Mouse (Mus musculus): Measurements from ENCODE around the gene Cacna1a. TPM values are rescaled to one million over a fixed set of nuclear protein-coding genes. Genes with fewer than 3 reads are reported as not detected.

Cacna1a gene
- polyA plus RNA-seq, 1 experiment from 2014 or later = 6.0 TPM

DNA sequence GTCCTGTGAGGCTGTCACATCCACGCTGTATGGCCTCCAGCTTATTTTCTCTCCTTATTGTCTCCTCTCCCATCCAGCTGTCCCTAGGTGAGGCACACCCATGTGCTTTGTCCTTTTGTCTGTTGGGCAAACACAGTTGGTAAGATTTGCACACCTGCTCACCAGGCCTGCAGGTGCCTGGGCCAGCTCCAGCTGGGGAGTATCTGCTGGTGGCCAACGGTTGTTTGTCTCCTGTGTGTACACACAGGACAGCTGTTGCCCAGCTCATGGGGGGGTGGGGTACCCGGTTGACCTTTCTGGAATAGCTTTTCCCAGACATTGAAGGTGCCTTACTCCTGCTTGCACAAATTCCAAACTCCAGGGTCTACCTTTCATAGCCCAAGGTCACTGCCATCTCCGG lies 37.3 kb upstream of the Cacna1a start:
- H3K9me3 ChIP-seq (replicated peaks; ENCODE audit: control insufficient read depth, low read length) = no peaks in the 10 kb centered on the region
- no peak overlapping the region for H3K4me3 ChIP-seq (ENCODE audit: low read depth, low read length)
- no peak for ATAC-seq (replicated peaks; ENCODE audit: insufficient number of reproducible peaks, low FRiP score, low TSS enrichment, low read depth)
- no peak overlapping the region for H3K27ac ChIP-seq (replicated peaks; ENCODE audit: low read depth, low read length)
- no peaks in the 10 kb centered on the region for H3K36me3 ChIP-seq (replicated peaks; ENCODE audit: control insufficient read depth, insufficient read depth, low read depth, low read length)
- H3K4me1 ChIP-seq (ENCODE audit: control insufficient read depth, insufficient read depth, low read length) = no peaks in the 10 kb centered on the region
- H3K27me3 ChIP-seq (ENCODE audit: control insufficient read depth, insufficient read depth, low read length) = no peaks in the 10 kb centered on the region
- H3K9ac ChIP-seq (replicated peaks; ENCODE audit: low read length) = no peak overlapping the region
- DNase-seq (ENCODE audit: low spot score) = no peak
- no peak overlapping the region for H3K4me2 ChIP-seq (ENCODE audit: low read depth, low read length)
- 71% methylated on average over 4 of the region's 4 CpGs for WGBS

DNA sequence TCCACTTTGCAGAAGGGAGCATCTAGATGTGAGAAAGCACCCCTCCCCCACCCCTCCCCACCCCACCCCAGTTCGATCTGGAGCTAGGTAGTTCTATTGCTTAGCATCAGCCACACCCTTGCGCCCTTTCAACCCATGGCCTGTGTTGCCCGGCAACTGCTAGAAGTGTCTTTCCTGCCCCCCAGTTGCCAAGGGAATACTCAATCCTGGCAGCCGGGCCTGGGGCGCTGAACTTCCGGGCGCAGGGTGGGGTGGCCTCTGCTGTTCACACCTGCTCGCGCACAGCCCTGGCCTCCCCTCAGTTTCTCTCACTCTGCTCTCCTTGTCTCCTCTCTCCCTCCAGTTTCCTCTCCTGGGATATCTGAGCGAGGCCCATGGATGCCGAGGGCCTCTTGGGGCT lies 31.8 kb upstream of the Cacna1a start:
- Histone ChIP-seq H3K4me2 (ENCODE audit: low read depth, low read length) (no peak overlapping the region), H3K4me1 (ENCODE audit: control insufficient read depth, insufficient read depth, low read length) (no peaks in the 10 kb centered on the region), H3K27ac (replicated peaks; ENCODE audit: low read depth, low read length) (no peak overlapping the region), H3K9ac (replicated peaks; ENCODE audit: low read length) (no peak overlapping the region), H3K27me3 (ENCODE audit: control insufficient read depth, insufficient read depth, low read length) (no peaks in the 10 kb centered on the region), H3K4me3 (ENCODE audit: low read depth, low read length) (no peak overlapping the region), H3K36me3 (replicated peaks; ENCODE audit: control insufficient read depth, insufficient read depth, low read depth, low read length) (no peaks in the 10 kb centered on the region), H3K9me3 (replicated peaks; ENCODE audit: control insufficient read depth, low read length) (no peaks in the 10 kb centered on the region)
- no peak for ATAC-seq (replicated peaks; ENCODE audit: insufficient number of reproducible peaks, low FRiP score, low TSS enrichment, low read depth)
- 75% methylated on average over 10 of the region's 11 CpGs for WGBS
- DNase-seq (ENCODE audit: low spot score) = no peak

DNA sequence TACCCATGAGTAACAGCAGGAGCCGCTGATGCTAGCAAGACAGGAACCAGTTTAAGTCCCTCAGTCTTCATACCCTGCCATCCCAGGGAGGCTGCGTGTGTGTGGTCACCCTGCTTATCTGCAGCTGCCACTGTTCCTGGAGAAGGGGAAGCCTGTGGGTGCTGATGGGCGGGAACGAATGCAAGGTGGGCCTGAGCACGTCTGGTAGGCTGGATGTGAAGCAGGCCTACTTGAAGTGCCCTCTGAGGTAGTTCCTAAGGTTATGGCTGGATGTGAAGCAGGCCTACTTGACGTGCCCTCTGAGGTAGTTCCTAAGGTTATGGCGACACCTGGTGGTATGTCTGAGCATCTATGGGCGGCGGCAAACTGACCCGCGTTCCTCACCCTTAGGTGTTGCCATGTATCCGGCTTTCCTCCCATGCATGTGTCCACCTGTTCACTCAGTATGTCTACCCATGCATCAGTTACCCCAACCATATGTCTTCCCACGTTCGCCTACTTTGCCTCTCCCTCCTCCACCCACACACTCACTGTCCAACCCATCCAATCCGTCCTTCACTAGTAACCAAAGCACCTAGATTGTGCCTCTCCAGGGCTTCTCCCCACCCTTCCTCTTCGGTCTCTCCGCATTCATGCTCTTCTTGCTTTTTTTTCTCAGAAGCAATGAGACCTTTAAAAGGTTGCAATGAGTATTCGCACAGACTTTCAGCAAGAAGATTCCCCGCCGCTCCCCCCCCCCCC lies 30.4 kb upstream of the Cacna1a start:
- Histone ChIP-seq H3K36me3 (replicated peaks; ENCODE audit: control insufficient read depth, insufficient read depth, low read depth, low read length) (no peaks in the 10 kb centered on the region), H3K9ac (replicated peaks; ENCODE audit: low read length) (no peak overlapping the region), H3K9me3 (replicated peaks; ENCODE audit: control insufficient read depth, low read length) (no peaks in the 10 kb centered on the region), H3K4me1 (ENCODE audit: control insufficient read depth, insufficient read depth, low read length) (no peaks in the 10 kb centered on the region), H3K4me3 (ENCODE audit: low read depth, low read length) (no peak overlapping the region), H3K27ac (replicated peaks; ENCODE audit: low read depth, low read length) (no peak overlapping the region), H3K27me3 (ENCODE audit: control insufficient read depth, insufficient read depth, low read length) (no peaks in the 10 kb centered on the region), H3K4me2 (ENCODE audit: low read depth, low read length) (no peak overlapping the region)
- ATAC-seq (replicated peaks; ENCODE audit: insufficient number of reproducible peaks, low FRiP score, low TSS enrichment, low read depth) = peak; percentile 79
- WGBS = 25% methylated on average over 20 of the region's 20 CpGs
- peak; percentile 86 for DNase-seq (ENCODE audit: low spot score)

DNA sequence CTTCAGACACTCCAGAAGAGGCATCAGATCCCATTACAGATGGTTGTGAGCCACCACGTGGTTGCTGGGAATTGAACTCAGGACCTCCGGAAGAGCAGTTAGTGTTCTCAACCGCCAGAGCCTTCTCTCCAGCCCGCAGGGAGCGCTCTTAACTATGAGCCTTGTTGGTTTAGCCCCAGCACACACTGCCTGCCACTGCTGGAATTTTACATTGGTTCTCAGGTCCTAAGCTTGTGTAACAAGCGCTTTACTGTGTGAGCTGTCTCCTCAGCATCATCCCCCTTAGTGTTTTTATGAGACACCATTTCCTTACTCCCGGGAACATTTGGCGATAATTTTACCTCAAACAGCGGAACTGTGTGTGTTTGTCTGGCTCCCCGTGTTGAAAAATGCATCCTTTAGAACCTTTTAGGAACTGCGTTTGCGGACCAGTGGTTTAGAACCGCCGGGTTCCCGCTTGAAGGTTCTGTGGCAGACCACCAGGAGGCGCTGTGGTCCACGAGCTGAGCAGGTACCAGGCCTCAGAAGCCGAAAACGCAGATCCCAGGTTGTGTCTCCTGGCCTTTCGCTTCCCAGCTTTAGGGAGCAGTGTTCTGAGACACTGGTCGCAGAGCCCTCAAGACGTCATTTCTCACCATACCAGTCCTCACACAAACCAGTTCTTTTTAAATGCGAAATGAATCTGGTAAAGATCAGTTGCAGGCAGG lies 24.7 kb upstream of the Cacna1a start:
- 12% methylated on average over 23 of the region's 23 CpGs for WGBS

DNA sequence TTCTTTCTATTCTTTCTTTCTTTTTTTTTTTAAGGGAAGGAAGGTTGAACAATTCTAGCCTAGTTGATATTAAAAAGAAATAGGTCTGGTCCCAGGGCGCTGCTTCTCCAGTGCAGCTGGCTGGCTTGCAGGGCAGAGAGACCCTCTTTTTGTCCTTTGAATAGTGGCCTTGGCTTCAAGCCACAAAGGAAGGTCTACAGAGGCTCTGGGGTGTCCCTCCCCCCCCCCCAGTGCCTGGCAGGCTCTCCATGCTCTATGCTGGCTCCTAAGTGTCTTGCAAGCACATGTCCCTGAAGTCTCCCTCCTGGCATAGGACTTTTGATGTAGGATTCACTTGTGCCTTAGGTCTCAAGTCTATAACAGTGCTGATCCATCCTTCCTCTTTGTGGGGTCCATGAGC lies 23.0 kb upstream of the Cacna1a start:
- no peaks in the 10 kb centered on the region for H3K4me1 ChIP-seq (ENCODE audit: control insufficient read depth, insufficient read depth, low read length)
- no peak overlapping the region for H3K27ac ChIP-seq (replicated peaks; ENCODE audit: low read depth, low read length)
- H3K9ac ChIP-seq (replicated peaks; ENCODE audit: low read length) = no peak overlapping the region
- DNase-seq (ENCODE audit: low spot score) (no peak), ATAC-seq (replicated peaks; ENCODE audit: insufficient number of reproducible peaks, low FRiP score, low TSS enrichment, low read depth) (no peak)
- H3K4me3 ChIP-seq (ENCODE audit: low read depth, low read length) = no peak overlapping the region
- H3K4me2 ChIP-seq (ENCODE audit: low read depth, low read length) = no peak overlapping the region
- H3K27me3 ChIP-seq (ENCODE audit: control insufficient read depth, insufficient read depth, low read length) = no peaks in the 10 kb centered on the region
- H3K9me3 ChIP-seq (replicated peaks; ENCODE audit: control insufficient read depth, low read length) = no peaks in the 10 kb centered on the region
- no peaks in the 10 kb centered on the region for H3K36me3 ChIP-seq (replicated peaks; ENCODE audit: control insufficient read depth, insufficient read depth, low read depth, low read length)
- 92% methylated on average over 1 of the region's 1 CpGs for WGBS

More for the DNA sequence above, 24.7 kb upstream of the Cacna1a start:
- DNase-seq (ENCODE audit: low spot score) = peak; percentile 81
- no peaks in the 10 kb centered on the region for H3K9me3 ChIP-seq (replicated peaks; ENCODE audit: control insufficient read depth, low read length)
- no peak overlapping the region for H3K27ac ChIP-seq (replicated peaks; ENCODE audit: low read depth, low read length)
- H3K4me3 ChIP-seq (ENCODE audit: low read depth, low read length) = no peak overlapping the region
- no peaks in the 10 kb centered on the region for H3K36me3 ChIP-seq (replicated peaks; ENCODE audit: control insufficient read depth, insufficient read depth, low read depth, low read length)
- H3K4me1 ChIP-seq (ENCODE audit: control insufficient read depth, insufficient read depth, low read length) = no peaks in the 10 kb centered on the region
- H3K9ac ChIP-seq (replicated peaks; ENCODE audit: low read length) = no peak overlapping the region
- no peak overlapping the region for H3K4me2 ChIP-seq (ENCODE audit: low read depth, low read length)
- no peaks in the 10 kb centered on the region for H3K27me3 ChIP-seq (ENCODE audit: control insufficient read depth, insufficient read depth, low read length)
- ATAC-seq (replicated peaks; ENCODE audit: insufficient number of reproducible peaks, low FRiP score, low TSS enrichment, low read depth) = no peak

DNA sequence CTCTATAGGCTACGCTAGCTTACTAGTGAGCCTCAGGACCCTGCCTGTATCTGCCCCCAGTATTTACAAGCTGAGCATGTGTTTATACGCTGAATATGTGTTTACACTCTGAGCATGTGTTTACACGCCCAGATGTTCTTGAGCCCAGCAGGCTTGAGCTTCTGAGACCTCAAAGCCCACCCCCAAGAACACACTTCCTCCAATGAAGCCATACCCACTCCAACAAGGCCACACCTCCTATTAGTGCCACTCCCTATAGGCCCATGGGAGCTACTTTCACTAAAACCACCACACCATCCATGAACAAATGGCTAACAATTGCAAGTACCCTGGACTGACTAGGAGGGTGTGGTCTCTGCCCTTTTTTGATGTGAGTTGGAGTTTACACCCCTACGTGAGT lies 17.3 kb upstream of the Cacna1a start:
- H3K27ac ChIP-seq (replicated peaks; ENCODE audit: low read depth, low read length) = no peak overlapping the region
- no peak overlapping the region for H3K4me2 ChIP-seq (ENCODE audit: low read depth, low read length)
- no peaks in the 10 kb centered on the region for H3K9me3 ChIP-seq (replicated peaks; ENCODE audit: control insufficient read depth, low read length)
- H3K27me3 ChIP-seq (ENCODE audit: control insufficient read depth, insufficient read depth, low read length) = no peaks in the 10 kb centered on the region
- DNase-seq (ENCODE audit: low spot score) (no peak), ATAC-seq (replicated peaks; ENCODE audit: insufficient number of reproducible peaks, low FRiP score, low TSS enrichment, low read depth) (no peak)
- 73% methylated on average over 4 of the region's 4 CpGs for WGBS
- no peaks in the 10 kb centered on the region for H3K36me3 ChIP-seq (replicated peaks; ENCODE audit: control insufficient read depth, insufficient read depth, low read depth, low read length)
- no peak overlapping the region for H3K9ac ChIP-seq (replicated peaks; ENCODE audit: low read length)
- no peaks in the 10 kb centered on the region for H3K4me1 ChIP-seq (ENCODE audit: control insufficient read depth, insufficient read depth, low read length)
- H3K4me3 ChIP-seq (ENCODE audit: low read depth, low read length) = no peak overlapping the region

DNA sequence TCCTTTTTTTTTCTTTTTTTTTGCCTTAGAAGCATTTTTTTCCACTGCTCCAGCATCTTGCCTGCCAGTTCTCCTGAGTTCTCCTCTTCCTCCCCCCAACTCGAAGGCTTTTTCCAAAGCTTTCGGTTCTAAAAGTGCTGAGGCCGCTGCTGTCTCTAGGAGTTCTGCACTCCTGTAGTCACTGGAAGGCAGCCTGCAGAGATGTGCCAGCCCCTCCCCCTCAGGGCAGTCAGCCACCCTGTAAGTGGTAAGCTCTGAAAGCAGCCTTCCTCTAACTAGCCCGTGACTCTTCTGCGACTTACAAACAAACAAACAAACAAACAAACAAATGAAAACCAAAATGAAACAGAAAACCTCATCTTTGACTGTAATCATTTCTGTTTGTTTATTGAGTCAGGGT lies 13.2 kb upstream of the Cacna1a start:
- H3K4me3 ChIP-seq (ENCODE audit: low read depth, low read length) = no peak overlapping the region
- H3K4me2 ChIP-seq (ENCODE audit: low read depth, low read length) = no peak overlapping the region
- H3K4me1 ChIP-seq (ENCODE audit: control insufficient read depth, insufficient read depth, low read length) = no peaks in the 10 kb centered on the region
- ATAC-seq (replicated peaks; ENCODE audit: insufficient number of reproducible peaks, low FRiP score, low TSS enrichment, low read depth) (no peak), DNase-seq (ENCODE audit: low spot score) (no peak)
- no peaks in the 10 kb centered on the region for H3K9me3 ChIP-seq (replicated peaks; ENCODE audit: control insufficient read depth, low read length)
- no peaks in the 10 kb centered on the region for H3K27me3 ChIP-seq (ENCODE audit: control insufficient read depth, insufficient read depth, low read length)
- no peak overlapping the region for H3K27ac ChIP-seq (replicated peaks; ENCODE audit: low read depth, low read length)
- H3K36me3 ChIP-seq (replicated peaks; ENCODE audit: control insufficient read depth, insufficient read depth, low read depth, low read length) = no peaks in the 10 kb centered on the region
- no peak overlapping the region for H3K9ac ChIP-seq (replicated peaks; ENCODE audit: low read length)
- 27% methylated on average over 5 of the region's 5 CpGs for WGBS

DNA sequence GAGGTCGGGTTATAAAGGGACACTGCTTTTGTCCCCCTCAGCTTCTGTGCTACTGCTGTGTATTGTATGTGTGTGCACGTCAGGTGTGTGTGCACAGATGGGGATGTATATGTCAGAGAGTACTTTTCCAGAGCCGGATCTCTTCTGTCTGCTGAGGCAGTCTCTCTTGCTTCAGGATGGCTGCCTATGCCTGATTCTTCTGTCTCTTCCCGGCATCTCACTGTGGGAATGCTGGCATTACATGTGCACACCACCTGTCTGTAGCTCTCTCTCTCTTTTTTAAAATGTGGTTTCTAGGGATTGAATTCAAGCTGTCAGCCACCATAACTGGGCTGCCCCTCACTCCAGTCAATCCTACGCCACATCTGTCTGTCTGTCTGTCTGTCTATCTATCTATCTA lies 12.4 kb upstream of the Cacna1a start:
- ATAC-seq (replicated peaks; ENCODE audit: insufficient number of reproducible peaks, low FRiP score, low TSS enrichment, low read depth) (no peak), DNase-seq (ENCODE audit: low spot score) (no peak)
- H3K27ac ChIP-seq (replicated peaks; ENCODE audit: low read depth, low read length) = no peak overlapping the region
- H3K4me3 ChIP-seq (ENCODE audit: low read depth, low read length) = no peak overlapping the region
- no peaks in the 10 kb centered on the region for H3K27me3 ChIP-seq (ENCODE audit: control insufficient read depth, insufficient read depth, low read length)
- H3K9me3 ChIP-seq (replicated peaks; ENCODE audit: control insufficient read depth, low read length) = no peaks in the 10 kb centered on the region
- H3K4me1 ChIP-seq (ENCODE audit: control insufficient read depth, insufficient read depth, low read length) = no peaks in the 10 kb centered on the region
- H3K36me3 ChIP-seq (replicated peaks; ENCODE audit: control insufficient read depth, insufficient read depth, low read depth, low read length) = no peaks in the 10 kb centered on the region
- no peak overlapping the region for H3K9ac ChIP-seq (replicated peaks; ENCODE audit: low read length)
- 82% methylated on average over 5 of the region's 5 CpGs for WGBS
- H3K4me2 ChIP-seq (ENCODE audit: low read depth, low read length) = no peak overlapping the region
